Mouse (Mus musculus) brain, adult 2 months (tissue): Measurements from ENCODE around the gene Gm17581.
"Not testable (repeated sequence)": the region's sequence is repeated elsewhere in the genome, so short reads cannot be mapped to it uniquely, and the experiment has no call there.

Experiments
- DNase-seq: peaks from one replicate; pipeline ENCODE4 v3.0.0; 2011; ENCODE audit warnings: low read depth, low spot score

Gm17581 gene

DNA sequence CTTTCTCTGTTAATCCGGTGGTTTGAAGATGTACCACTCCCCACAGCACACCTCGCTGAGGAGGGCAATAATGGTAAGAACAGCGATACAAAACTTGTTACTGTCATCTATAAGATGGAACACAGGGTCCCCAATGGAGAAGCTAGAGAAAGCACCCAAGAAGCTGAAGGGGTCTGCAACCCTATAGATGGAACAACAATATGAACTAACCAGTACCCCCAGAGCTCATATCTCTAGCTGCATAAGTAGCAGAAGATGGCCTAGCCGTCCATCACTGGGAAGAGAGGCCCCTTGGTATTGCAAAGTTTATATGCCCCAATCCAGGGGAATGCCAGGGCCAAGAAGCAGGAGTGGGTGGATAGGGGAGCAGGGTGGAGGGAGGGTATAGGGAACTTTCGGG lies at the start of gene Gm17581:
Gene Gm17581, minus strand, starts transcription at position 101 of the 400 bp plus-strand sequence.
- not testable (repeated sequence) for DNase-seq

DNA sequence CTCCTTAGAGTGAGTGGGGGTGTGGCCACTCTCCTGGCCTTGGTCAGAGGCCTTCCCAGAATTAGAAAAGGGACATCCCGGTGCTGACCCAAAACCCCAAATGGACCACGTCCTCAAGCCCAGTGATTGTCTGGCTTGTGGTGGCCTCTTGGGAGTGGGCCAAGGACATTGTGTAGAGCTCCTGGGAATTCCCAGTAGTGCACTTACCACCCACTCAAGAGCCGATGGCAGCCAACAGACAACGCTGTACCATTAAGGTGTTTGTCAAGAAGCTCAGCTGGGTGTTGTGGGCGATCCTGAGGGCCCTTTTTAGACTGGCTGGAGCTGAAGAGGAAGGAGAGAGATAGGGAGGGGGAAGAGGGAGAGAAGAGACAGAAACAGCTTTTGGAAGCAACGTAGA lies 48.9 kb upstream of the Gm17581 start:
- DNase-seq, result peak; percentile 87

DNA sequence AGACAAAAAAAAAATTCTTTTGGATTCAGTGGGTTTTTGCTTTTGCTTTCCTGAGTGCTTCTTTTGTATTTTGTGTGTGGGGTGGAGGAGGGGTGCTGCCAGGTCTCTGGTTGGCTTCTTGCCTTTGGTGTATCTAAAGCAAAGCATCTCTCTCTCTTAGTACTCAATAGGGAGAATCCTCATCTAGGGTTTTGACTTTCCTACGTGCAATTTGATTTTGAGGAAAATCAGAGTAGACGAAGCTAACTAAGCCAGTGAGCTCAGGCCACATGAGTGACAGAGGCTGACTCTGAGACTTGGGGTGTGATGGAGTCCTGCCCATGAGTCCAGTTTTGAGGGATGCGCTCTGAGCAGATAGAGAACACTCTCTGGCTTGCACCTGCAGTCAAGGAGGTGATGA lies 43.8 kb upstream of the Gm17581 start:
- no peak for DNase-seq

DNA sequence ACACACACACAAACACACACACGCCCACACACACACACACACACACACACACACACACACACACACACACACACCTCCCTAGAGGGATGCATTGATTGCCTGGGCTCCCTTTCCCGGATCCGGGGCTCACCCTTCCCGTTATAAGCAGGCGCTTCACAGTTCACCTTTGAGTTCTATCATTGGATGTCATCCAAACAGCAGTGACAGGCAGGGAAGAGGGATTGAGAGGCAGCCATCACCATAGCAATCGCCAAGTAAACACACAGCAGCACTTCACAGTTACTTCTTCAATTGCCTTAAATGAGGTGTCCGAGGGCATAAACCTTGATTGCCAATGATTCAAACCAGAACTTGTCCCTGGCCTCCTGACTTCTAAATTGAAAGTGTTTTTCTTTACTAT lies 43.4 kb upstream of the Gm17581 start:
- DNase-seq, result no peak

DNA sequence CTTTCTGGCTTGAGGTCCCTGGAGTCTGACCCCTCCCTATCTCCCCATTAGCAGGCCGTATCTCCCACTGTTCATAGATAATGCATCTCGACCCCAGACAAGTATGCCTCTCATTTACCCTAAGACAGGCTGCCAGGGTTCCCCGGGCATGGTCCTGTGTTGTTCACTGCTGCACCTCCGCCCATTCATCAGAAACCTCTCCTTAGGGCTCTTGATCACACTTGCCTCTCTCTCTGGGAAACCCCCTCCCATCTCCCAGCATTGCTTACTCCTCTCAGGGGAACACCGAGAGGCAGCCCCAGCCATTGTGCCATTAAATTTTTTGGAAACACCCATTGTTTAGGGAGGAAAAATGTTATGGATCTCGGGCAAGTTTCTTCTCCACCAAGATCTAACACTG lies 42.3 kb upstream of the Gm17581 start:
- DNase-seq, result no peak

DNA sequence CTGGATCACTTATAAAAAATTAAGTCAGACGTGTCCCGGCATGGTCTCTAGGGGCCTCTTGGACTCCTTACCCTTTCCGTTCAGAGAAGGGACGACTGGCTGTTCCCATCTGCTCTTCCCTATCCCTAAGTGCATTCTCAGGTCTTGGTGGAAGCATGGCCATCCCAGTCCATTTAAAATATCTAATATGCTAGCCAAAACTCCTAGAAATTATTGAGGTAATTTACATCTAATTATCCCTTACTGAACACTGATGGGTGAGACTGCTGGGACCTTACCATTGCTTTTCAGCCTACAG lies 42.0 kb upstream of the Gm17581 start:
- no peak for DNase-seq

DNA sequence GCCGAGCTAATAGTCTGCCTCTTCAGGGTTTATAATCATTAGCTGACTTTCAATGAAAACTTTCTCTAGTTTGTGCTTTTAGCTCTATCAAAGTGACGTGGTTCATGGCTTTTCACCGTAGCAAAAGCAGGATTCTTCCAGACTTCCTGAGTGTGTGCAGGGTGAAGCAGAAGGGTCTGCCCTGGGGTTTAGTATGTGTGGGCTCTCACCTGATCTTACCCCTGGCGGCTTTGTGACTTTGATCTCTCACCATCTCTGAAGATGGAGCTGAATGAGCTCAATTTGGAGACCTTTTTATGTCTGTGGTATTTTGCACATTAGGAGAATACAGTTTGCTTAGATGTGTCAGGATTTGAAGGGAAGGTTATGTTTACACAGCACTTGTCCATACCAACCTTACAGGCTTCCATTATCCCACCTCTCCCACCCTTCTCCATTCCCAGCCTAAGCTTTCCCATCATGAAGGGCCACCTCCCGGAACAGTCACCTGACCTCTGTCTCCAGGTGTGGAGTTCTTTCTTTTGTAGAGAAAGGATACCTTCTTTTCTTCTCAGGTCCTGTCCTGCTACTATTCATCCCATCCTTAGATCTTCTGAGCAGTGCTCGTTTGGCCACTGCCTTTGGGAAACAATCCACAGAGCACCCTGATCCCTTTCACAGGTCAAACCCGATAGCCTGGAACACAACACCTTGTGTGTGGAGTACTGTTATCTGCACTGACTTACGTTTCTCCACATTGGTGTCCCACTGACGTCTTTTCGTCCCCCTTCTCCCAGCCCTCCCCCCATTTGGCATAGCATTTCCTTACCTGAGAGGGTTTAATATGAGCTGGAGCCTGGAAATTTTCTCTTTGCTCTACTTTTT lies 41.4 kb upstream of the Gm17581 start:
- no peak for DNase-seq

DNA sequence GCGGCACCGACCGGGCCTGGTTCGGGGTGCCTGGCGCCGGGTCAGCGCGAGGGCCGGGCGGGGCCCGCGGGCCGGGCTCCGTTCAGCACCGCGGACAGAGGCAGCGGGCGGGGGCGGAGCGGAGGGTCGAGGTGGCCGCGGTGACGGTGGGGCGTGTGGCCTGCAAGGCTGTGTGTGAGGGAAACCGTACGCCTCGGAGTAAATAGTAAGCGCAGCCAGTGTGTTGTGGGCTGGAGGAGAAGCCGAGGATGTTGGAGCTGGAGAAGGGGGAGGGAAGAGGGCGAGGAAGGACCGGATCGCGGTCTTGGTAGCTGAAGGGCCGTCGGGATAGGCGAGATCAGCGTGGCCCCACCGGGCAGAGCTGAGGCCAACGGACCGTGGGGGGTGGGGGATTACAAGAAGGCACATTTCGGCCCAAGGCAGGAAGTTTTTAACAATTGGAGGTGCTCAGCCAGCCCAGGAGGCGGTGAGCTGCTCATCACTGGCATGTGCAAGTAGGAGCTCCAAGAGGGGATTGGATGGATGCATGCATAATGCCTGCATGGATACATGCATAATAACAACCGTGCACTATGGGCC lies 40.1 kb upstream of the Gm17581 start:
- DNase-seq, result peak; percentile 86

DNA sequence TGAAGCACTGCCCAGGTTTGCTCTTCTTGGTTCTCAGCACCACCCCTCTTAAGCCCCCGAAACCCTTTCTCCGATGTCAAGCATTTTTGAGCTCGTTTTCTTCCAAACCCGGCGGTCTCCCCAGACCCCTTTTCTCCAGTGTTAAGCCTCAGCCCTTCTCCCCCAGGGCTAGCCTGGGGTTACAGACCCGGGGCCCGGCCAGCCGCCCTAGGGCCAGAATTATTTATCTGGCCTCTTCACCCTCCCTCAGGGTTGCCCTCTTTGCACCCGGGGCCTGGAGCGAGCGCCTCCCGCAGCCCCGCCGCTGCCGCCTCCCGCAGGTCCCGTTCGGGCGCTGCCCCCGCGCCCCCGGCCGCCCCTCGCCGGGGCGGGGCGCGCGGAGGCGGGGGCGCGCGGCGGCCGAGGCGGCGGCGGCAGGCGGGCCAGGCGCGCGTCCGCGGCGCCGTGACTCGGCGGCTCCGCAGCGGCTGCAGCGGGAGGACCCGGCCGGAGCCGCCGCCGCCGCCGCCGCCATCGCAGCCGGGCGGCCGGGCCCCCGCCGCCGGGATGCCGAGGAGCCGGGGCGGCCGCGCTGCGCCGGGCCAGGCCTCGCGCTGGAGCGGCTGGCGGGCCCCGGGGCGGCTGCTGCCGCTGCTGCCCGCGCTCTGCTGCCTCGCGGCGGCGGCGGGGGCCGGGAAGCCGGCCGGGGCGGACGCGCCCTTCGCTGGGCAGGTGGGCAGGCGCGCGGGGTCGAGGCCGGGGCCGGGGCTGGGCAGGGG lies 39.4 kb upstream of the Gm17581 start, which contains the start of gene Mmp24:
Gene Mmp24, plus strand, starts transcription at position 416 of the 758 bp plus-strand sequence.
- DNase-seq, result no peak

DNA sequence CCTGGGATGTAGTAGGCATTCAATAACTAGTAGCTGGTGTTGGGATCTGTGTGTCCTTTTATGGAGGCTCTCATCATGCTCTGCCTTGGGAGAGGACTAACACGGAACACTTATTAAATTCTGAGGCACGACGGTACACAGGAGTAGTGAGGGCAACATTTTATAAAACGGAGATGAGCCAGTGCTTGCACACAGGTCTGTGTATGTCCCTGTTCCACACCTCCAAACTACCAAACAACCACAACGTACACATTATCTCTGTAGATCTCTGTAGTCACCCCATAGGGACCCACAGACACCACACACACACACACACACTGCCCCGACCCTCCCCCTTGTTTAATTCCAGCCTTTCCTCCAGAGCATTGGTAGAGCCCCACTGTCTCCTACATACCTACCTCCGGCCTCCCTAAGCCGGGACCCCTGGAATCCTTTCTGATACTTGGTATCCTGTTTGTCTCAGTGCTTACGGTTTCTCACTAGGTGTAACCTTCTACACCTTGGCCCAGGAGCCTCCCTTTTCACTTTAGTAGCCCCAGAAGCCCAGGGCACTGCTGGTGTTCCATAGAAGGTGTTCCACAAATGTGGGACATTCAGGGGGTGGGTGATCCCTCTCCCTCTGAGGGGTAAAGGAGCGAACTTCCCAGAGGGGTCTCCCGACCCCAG lies 38.7 kb upstream of the Gm17581 start:
- no peak for DNase-seq

DNA sequence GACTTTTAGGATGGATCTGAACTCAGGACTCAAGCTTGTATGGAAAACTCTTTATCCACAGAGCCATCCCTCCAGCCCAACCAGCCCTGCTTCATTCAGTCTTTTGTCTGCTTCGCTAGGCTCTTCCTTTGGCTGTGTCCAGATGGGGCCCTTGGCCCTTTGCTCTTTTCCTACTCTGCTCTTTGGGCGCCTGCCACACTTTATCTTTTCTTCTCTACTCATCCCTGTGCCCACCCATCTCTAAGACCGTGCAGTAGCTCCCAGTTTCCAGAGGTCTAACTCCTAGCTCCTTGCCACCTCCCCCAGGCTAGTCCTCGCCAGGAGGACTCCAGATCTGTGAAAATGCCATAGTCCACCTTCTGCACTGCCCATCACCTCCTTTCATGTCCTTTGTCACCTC lies 38.0 kb upstream of the Gm17581 start:
- no peak for DNase-seq

DNA sequence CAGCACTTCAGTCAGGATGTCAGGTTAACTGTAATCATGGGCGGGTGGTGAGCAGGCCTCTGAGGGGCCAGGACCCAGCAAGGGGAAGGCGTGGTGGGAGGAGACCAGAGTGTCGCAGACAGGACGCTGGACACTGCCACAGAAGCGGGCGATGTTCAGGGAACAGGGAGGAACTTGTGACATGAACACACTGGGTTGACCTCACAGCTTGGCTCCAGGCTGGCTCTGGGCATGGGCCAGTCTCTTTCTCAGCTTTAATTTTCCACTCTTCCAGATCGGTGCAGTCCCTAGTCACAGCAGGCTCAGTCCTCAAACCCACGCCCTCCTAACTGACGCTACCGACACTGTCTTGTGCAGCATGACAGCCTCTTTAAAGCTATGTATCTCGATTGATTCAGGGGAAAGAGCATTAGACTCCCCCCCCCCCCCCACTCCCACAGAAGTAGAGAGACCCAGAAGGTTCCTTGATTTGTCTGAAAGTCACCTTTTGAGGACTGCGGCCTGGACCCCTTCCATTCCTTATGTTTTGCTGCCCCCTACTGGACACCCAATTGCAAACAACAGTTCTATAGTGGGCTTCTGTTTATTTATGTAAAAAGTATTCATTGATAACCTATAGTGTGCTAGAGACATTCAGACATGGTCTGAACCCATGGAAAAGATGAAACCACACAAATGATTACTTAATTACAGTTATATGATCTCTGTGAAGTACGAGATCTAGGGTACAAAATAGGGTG lies 29.2 kb upstream of the Gm17581 start:
- peak; percentile 85 for DNase-seq

DNA sequence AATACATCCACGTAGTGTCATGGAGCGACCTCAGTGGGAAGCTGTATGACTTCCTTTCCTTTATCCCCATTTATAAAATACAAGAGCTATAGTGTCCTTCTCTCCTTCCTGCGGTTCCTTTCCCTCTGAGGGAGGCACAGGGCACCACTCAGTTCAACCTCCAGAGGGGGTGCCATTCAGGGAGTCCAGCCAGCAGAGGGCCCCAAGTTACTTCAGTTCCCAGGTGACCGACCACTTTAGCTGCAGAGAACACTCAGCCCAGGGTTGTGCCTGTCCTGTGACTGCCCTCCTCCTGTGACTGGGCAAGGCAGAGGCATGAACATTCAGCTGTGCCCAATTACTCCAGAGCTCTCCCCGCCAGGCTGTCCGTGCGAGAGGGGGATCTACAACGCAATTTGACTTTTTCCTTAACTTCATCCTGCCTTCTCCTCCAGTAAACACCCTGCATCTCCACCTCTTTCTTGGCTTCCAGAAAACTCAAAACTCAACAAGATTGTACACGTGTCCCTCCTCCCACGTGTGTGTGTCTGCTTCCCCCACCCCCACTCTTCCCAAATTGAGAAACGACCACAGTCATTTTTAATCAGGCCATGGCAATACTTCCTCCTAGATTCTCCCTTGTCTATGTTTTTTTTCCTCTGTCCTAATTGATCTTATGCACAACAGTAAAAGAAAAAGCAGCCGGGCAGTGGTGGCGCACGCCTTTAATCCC lies 21.3 kb upstream of the Gm17581 start:
- peak; percentile 65 for DNase-seq

DNA sequence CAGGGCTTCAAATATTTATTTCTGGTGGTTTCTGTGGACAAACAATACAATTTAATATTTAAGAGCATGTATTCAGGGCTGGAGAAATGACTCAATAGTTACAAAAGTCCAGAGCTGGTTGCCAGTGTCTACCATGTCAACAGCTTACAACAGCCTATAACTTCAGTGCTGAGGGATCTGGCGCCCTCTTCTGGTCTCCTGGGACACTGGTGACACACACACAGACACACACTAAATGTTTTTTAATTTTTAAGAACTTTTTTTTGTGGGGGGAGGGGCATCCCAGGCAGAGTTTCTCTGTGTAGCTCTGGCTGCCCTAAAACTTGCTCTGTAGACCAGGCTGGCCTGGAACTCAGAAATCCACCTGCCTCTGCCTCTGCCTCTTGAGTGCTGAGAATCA lies 20.1 kb upstream of the Gm17581 start:
- peak; percentile 32 for DNase-seq

DNA sequence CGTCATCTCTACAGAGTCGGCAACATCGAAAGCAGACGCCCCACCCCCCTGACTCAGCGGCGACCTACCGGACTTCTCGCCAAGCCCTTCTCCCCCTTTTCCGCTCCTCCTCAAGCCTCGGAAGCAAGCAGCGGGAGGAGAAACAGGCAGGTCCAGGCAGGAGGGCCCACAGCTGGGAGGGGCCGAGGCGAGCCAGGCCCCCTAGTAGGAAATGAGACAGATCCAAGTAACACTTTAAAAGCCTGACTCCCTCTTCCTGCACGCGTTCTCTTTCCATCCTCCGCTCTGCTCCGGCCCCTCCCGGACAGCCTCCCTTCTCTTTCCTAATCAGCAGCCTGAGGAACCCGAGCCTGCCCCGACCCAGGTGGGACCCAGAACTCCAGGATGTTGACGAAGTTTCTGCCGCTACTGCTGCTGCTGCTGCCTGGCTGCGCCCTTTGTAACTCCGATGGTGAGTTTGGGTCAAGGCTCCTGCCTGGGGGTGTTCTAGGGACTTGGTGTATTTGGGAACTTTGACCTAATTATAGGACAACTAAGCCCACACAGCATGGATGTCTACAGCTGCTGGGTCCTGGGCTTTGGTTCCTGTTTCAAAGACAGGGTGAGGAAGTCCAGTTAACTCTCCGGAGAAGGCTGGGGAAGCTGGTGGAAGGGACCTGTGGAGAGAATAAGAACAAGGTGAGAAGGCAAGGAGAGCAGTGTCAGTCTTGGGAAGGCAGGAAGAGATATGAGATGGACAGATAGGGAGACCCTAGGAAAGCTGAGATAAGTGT lies 15.5 kb upstream of the Gm17581 start, which contains the start of gene Procr:
Gene Procr, plus strand, starts transcription at position 104 of the 773 bp plus-strand sequence.
- no peak for DNase-seq

DNA sequence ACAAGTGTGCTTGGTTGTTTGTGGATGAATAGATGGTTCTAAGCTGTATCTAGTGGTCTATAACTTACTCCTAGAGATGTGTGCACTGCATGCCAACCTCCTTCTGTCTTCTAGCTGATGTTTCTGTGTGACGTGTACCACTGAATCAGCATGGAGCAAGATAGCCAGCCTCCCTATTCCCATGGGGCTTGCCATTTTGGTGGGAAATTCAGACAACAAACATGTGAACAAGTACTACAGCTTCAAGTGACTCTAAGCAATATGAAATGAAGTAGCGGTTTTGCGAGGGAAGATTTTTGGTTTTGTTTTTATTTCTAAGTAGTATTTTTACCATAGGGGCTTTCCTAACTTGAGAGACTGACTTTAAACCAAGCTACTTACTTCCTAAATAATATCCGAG lies 13.7 kb upstream of the Gm17581 start:
- DNase-seq, result no peak

DNA sequence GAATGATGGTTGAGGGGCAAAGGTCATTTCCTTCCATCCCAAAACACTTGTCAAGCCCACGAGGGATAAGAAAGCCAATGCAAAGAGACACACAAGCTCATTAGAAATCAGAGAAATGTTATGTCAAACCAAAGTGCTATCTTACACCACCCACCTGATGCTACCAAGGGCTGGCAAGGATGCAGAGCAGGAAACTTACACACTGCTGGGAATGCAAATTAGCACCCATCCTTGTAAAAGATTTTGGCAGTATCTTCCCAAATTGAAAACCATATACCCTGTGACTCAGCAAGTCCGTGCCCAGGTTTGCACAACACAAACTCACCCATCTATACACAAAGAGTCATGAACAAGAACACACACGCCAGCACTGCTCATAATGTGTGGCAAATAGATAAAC lies 9.8 kb upstream of the Gm17581 start:
- peak; percentile 33 for DNase-seq

DNA sequence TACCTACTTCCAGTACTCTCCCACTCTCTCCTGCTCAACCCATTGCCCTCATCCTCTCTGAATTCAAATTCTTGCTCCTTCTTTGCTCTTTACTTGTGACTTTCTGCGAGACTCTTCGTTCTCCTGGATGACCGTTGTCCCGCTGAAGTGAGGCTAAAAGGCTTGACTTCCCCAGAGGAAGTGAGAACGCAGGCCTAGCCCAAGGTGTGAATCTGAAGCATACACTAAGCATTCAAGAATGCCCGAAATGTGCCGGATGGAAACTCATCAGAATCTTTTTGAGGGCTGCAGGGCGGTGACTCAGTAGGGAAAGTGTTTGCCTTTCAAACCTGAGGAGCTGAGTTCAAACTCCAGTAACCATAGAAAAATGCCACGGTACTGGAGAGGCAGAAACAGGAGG lies 7.7 kb upstream of the Gm17581 start:
- no peak for DNase-seq

DNA sequence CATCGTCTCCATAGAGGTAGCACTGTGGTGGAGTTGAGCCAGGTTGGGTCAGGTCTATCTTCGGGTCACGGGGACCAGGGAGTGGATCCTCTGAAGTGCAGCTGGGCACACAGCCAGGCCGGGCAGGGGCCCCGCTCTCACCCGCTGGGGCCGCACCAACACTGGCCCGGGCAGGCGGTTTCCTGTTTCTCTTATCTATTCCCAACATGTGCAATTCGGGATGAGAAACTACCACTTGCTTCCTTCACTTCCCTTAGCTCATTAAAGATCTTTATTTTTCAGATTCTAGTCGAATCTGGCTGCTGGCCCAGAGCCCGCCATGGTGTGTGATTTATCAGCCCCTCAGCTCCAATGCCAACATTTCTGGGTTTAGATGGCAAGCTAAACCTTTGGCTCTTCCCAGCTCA lies 7.3 kb upstream of the Gm17581 start:
- no peak for DNase-seq

DNA sequence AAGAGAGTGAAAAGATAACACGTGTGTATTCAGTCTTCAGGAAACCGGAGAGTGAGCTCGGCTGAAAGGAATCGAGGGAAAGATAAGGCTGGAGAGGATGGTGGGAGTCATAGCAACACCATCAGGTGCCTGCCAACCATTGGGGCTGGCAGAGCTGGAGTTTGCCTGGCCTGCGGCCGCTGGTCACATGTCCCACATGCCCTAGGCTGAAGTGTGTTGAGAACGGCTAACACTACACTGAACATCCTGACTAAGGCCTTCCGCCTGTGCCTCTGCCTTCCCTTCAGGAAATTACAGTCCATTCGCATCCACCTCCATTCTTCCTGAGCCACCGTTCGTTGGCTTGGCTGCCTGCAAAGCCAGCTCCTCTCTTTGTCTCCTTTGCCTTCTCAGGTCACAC lies 6.5 kb upstream of the Gm17581 start:
- DNase-seq, result no peak
